Mouse (Mus musculus) limb, embryonic 12.5 days (tissue): ENCODE measurements around the gene Rcc1. TPM values are rescaled to one million over a fixed set of nuclear protein-coding genes. Genes with fewer than 3 reads are reported as not detected.

ENCODE experiments used
- ATAC-seq: fragments of 200-750 bp; cut with Nextera tagmentation; 2 replicates; pipeline ENCODE4 v1.8.0; 2017; ENCODE audit warnings: low read depth, moderate TSS enrichment; ENCODE audit not compliant: insufficient number of reproducible peaks, insufficient read depth, low FRiP score, low TSS enrichment
- H3K27ac ChIP-seq: fragments of 300-500 bp; sonication (generic); 2 replicates; pipeline ENCODE4 v1.5.1; 2016; ENCODE audit warnings: mild to moderate bottlenecking, moderate library complexity
- H3K27me3 ChIP-seq: fragments of 300-500 bp; sonication (generic); 2 replicates; pipeline ENCODE4 v1.6.1; 2016; ENCODE audit warnings: mild to moderate bottlenecking, moderate library complexity
- H3K36me3 ChIP-seq: fragments of 300-500 bp; sonication (generic); 2 replicates; pipeline ENCODE4 v1.6.1; 2016; ENCODE audit warnings: mild to moderate bottlenecking, moderate library complexity
- H3K4me1 ChIP-seq: fragments of 300-500 bp; sonication (generic); replicated peaks from 2 replicates; pipeline ENCODE4 v1.6.1; 2016
- H3K4me2 ChIP-seq: fragments of 300-500 bp; sonication (generic); 2 replicates; pipeline ENCODE4 v1.6.1; 2016; ENCODE audit warnings: mild to moderate bottlenecking, moderate library complexity
- H3K4me3 ChIP-seq: fragments of 300-500 bp; sonication (generic); replicated peaks from 2 replicates; pipeline ENCODE4 v1.5.1; 2016; ENCODE audit warnings: mild to moderate bottlenecking
- H3K9ac ChIP-seq: fragments of 300-500 bp; sonication (generic); replicated peaks from 2 replicates; pipeline ENCODE4 v1.6.1; 2016; ENCODE audit warnings: mild to moderate bottlenecking, moderate library complexity
- H3K9me3 ChIP-seq: fragments of 300-500 bp; sonication (generic); 2 replicates; pipeline ENCODE4 v1.6.1; 2016; ENCODE audit warnings: mild to moderate bottlenecking, moderate library complexity
- WGBS: fragments of 180-500 bp; shearing (Covaris S2); methylation state at CpG from one replicate; pipeline ENCODE4 v1.1.7; 2016; 5-methylcytosine and 5-hydroxymethylcytosine counted together
- polyA plus RNA-seq: library from polyadenylated mRNA; unstranded; fragments of >200 nt; fragmentation: Nextera tagmentation; extraction: Ambion mirVana; gene quantifications from 2 replicates; pipeline ENCODE4 v1.2.1, GENCODE M21; 2016

Rcc1 gene
- polyA plus RNA-seq, 1 experiment from 2014 or later: 102 TPM

DNA sequence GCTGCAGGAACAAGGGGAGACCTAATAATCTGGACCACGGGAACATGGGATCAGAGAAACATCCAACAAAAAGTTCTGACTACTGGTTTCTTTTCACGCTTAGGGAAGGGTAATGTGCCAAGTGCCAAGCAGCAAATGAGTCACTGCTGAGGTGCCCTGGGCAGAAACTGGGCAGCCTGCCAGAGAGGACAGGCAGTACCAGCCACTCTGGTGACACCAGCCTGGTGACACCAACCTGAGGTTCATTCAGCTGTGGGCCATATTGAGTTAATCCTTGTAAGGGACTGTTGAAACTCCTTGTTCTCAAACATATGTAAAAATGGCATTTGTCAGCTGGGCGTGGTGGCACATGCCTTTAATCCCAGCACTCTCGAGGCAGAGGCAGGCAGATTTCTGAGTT is 1.2 kb upstream of the Rcc1 start:
- Histone ChIP-seq H3K4me1 (peaks cover 15% of the 10 kb centered on the region), H3K36me3 (peaks cover 57% of the 10 kb centered on the region), H3K4me2 (no peak overlapping the region), H3K9me3 (no peaks in the 10 kb centered on the region), H3K9ac (no peak overlapping the region), H3K4me3 (no peak overlapping the region), H3K27ac (no peak overlapping the region), H3K27me3 (no peaks in the 10 kb centered on the region)
- WGBS: 91% methylated on average over 4 of the region's 4 CpGs
- ATAC-seq: no peak

DNA sequence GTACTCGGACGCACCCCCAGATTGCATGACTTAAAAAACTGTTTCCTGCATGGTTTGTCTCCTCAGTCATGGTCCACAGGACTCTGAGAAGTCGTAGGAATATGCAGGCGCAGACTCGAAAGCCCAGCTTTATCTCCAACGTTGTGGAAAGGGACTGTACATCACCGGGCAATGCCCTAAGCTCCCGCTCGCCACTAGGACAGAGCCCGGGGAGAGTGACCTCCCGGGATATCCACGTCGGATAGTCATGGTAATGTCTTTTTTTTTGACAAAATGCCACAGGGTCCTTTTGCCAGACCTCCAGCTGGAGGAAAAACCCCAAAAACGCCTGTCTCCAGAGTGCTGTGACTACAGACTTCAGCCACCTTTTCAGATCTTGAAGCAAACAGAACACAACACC is 666 bp downstream of the Rcc1 start:
- Histone ChIP-seq H3K27ac (peak overlapping the region; percentile 92), H3K4me1 (peaks cover 15% of the 10 kb centered on the region), H3K4me3 (peak overlapping the region; percentile 76), H3K27me3 (no peaks in the 10 kb centered on the region), H3K9ac (peak overlapping the region; percentile 87), H3K4me2 (peak overlapping the region; percentile 87), H3K36me3 (peaks cover 39% of the 10 kb centered on the region), H3K9me3 (no peaks in the 10 kb centered on the region)
- ATAC-seq: no peak
- under 1% methylated on average over 14 of the region's 14 CpGs for WGBS

- no peak for ATAC-seq
- H3K9me3 ChIP-seq: no peaks in the 10 kb centered on the region
- H3K27me3 ChIP-seq: no peaks in the 10 kb centered on the region
- H3K9ac ChIP-seq: no peak overlapping the region
- peak overlapping the region; percentile 9; the same call in 1 of the 2 replicates for H3K27ac ChIP-seq
- H3K36me3 ChIP-seq: peaks cover 27% of the 10 kb centered on the region
- 46% methylated on average over 1 of the region's 1 CpGs for WGBS
- peak overlapping the region; percentile 87 for H3K4me2 ChIP-seq
- H3K4me3 ChIP-seq: peak overlapping the region; percentile 76
- peaks cover 15% of the 10 kb centered on the region for H3K4me1 ChIP-seq
These were observed 2.0 kb downstream of the Rcc1 start for GRCm38 (mm10) chr4:132351401-132351800.

- Histone ChIP-seq H3K9me3 (no peaks in the 10 kb centered on the region), H3K27me3 (no peaks in the 10 kb centered on the region), H3K36me3 (peaks cover 22% of the 10 kb centered on the region), H3K4me3 (no peak overlapping the region), H3K27ac (peak overlapping the region; percentile 9; the same call in 1 of the 2 replicates), H3K9ac (no peak overlapping the region), H3K4me2 (no peak overlapping the region), H3K4me1 (peaks cover 15% of the 10 kb centered on the region)
- ATAC-seq: no peak
- 65% methylated on average over 3 of the region's 3 CpGs for WGBS
These were observed 2.6 kb downstream of the Rcc1 start for GRCm38 (mm10) chr4:132350854-132351253.

DNA sequence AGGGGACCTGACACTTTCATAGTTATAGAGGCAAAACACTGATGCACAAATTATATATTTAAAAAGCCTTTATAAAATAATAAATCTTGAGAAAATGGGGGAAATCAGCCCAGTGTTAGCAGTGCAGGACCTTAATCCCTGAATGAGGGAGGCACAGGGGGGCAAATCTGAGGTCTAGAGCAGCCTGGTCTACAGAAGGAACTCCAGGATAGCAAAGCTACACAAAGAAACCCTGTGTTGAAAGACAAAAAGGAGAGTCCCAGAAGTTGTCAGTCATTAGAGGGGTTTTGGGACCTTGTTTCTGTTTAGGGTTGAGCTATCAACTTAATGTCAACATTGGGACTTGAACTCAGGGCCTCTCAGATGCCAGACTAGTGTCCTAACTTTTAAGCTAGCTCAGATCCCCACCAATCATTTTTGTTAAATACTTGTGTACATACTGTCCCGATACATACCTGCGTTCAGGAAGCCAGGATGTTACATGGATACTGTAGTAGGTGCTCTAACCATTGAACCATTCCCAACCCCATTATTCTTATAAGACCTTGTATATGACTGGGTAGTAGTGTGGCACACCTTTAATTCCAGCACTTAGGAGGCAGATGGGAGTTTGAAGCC is 3.2 kb downstream of the Rcc1 start:
- Histone ChIP-seq H3K36me3 (peaks cover 22% of the 10 kb centered on the region), H3K27me3 (no peaks in the 10 kb centered on the region), H3K4me3 (no peak overlapping the region), H3K9me3 (no peaks in the 10 kb centered on the region), H3K4me1 (peaks cover 15% of the 10 kb centered on the region), H3K4me2 (no peak overlapping the region), H3K9ac (no peak overlapping the region), H3K27ac (no peak overlapping the region; the same call in 1 of the 2 replicates)
- ATAC-seq: no peak
- 46% methylated on average over 2 of the region's 2 CpGs for WGBS

DNA sequence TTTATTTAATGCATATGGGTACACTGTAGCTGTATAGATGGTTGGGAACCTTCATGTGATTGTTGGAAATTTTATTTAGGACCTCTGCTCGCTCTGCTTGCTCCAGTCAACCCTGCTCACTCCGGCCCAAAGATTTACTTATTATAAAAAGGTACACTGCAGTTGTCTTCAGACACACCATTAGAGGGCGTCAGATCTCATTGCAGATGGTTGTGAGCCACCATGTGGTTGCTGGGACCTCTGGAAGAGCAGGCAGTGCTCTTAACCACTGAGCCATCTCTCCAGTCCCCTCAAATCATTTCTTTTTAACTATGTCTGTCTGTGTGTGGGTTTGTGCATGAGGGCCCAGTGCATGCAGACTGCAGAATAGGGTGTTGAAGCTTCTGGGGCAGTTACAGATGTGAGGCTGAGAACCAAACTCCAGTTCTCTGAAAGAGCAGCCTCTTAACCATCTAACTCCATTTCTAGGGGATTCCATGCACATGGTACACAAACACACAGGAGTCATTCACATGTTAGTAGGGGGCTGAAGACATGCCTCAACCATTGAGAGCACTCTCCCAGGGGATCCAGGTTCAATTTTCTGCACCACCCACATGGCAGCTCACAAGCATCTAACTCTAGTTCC is 3.8 kb downstream of the Rcc1 start:
- Histone ChIP-seq H3K27me3 (no peaks in the 10 kb centered on the region), H3K36me3 (peaks cover 22% of the 10 kb centered on the region), H3K4me3 (no peak overlapping the region), H3K9me3 (no peaks in the 10 kb centered on the region), H3K9ac (no peak overlapping the region), H3K4me2 (no peak overlapping the region), H3K27ac (peak overlapping the region; percentile 2; the same call in 1 of the 2 replicates), H3K4me1 (peaks cover 19% of the 10 kb centered on the region)
- ATAC-seq: no peak
- WGBS: 62% methylated on average over 3 of the region's 3 CpGs

DNA sequence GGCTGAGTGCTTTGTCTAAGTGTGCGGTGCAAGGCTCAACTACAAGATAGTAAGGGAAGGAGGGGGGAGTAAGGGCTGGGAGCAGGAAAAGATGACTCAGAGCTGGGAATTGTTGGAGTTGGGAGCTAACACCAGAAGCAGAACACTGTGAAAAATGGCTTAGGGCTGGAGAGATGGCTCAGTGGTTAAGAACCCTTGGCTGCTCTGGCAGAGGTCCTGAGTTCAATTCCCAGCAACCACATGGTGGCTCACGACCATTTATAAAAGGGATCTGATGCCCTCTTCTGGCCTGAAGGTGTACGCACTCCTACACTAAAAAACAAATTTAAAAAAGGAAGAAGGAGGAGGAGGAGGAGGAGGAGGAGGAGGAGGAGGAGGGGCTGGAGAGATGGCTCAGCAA is 6.7 kb downstream of the Rcc1 start:
- WGBS: 48% methylated on average over 3 of the region's 3 CpGs
- ATAC-seq: no peak

GRCm38 (mm10) chr4:132346261-132346660 is 7.1 kb downstream of the Rcc1 start:
- Histone ChIP-seq H3K4me1 (peaks cover 22% of the 10 kb centered on the region), H3K4me2 (no peak overlapping the region), H3K9me3 (no peaks in the 10 kb centered on the region), H3K9ac (no peak overlapping the region), H3K4me3 (no peak overlapping the region), H3K27ac (no peak overlapping the region), H3K36me3 (peaks cover 13% of the 10 kb centered on the region; the same call in 1 of the 2 replicates), H3K27me3 (no peaks in the 10 kb centered on the region)
- 83% methylated on average over 4 of the region's 4 CpGs for WGBS
- no peak for ATAC-seq

More for the DNA sequence above, 6.7 kb downstream of the Rcc1 start:
- Histone ChIP-seq H3K4me2 (no peak overlapping the region), H3K9me3 (no peaks in the 10 kb centered on the region), H3K9ac (no peak overlapping the region), H3K27me3 (no peaks in the 10 kb centered on the region), H3K4me3 (no peak overlapping the region), H3K4me1 (peaks cover 26% of the 10 kb centered on the region), H3K27ac (no peak overlapping the region), H3K36me3 (peaks cover 17% of the 10 kb centered on the region)

GRCm38 (mm10) chr4:132345843-132346212 is 7.6 kb downstream of the Rcc1 start:
- Histone ChIP-seq H3K4me2 (peak overlapping the region; percentile 88; the same call in 1 of the 2 replicates), H3K4me1 (peaks cover 19% of the 10 kb centered on the region), H3K36me3 (peaks cover 9% of the 10 kb centered on the region; the same call in 1 of the 2 replicates), H3K27me3 (no peaks in the 10 kb centered on the region), H3K4me3 (peak overlapping the region; percentile 79), H3K27ac (no peak overlapping the region), H3K9ac (no peak overlapping the region), H3K9me3 (no peaks in the 10 kb centered on the region)
- WGBS: 47% methylated on average over 5 of the region's 5 CpGs
- no peak for ATAC-seq

- peaks cover 8% of the 10 kb centered on the region for H3K36me3 ChIP-seq
- under 1% methylated on average over 73 of the region's 83 CpGs for WGBS
- peak; percentile 79 for ATAC-seq
- peak overlapping the region; percentile 77 for H3K27ac ChIP-seq
- peak overlapping the region; percentile 79 for H3K4me3 ChIP-seq
- H3K9me3 ChIP-seq: no peaks in the 10 kb centered on the region
- H3K4me2 ChIP-seq: peak overlapping the region; percentile 88
- H3K27me3 ChIP-seq: no peaks in the 10 kb centered on the region
- H3K9ac ChIP-seq: peak overlapping the region; percentile 83
- H3K4me1 ChIP-seq: peaks cover 19% of the 10 kb centered on the region
These were observed 8.1 kb downstream of the Rcc1 start for GRCm38 (mm10) chr4:132345135-132345842.

- peaks cover 12% of the 10 kb centered on the region for H3K36me3 ChIP-seq
- no peaks in the 10 kb centered on the region for H3K27me3 ChIP-seq
- H3K9me3 ChIP-seq: no peaks in the 10 kb centered on the region
- H3K4me2 ChIP-seq: peak overlapping the region; percentile 88
- H3K4me1 ChIP-seq: peaks cover 19% of the 10 kb centered on the region
- H3K9ac ChIP-seq: peak overlapping the region; percentile 83
- 5% methylated on average over 13 of the region's 13 CpGs for WGBS
- H3K4me3 ChIP-seq: peak overlapping the region; percentile 79
- 0 out of 2 replicates have a peak, but pooled peaks have one; percentile 6 for ATAC-seq
- H3K27ac ChIP-seq: peak overlapping the region; percentile 77; the same call in 1 of the 2 replicates
These were observed 8.8 kb downstream of the Rcc1 start for GRCm38 (mm10) chr4:132344403-132345134.
